Mouse (Mus musculus) liver, adult 2 months (tissue): ENCODE measurements around the gene Vtn.

Source experiments
- CTCF ChIP-seq: fragments of 200-500 bp; IDR thresholded peaks from 2 replicates; pipeline ENCODE4 v1.5.1; 2011; ENCODE audit warnings: low read depth, low read length, control low read depth
- POLR2A ChIP-seq: fragments of 200-500 bp; IDR thresholded peaks from 2 replicates; pipeline ENCODE4 v1.6.1; 2011; ENCODE audit warnings: low read length, control low read depth; ENCODE audit not compliant: insufficient read depth; ENCODE audit errors: extremely low read depth

- TF ChIP-seq CTCF (no peak), POLR2A (no peak)
Observed at GRCm38 (mm10) chr11:78544449-78545111, 45.7 kb downstream of the Vtn start.
